Mouse (Mus musculus) right cerebral cortex, adult 2 months (tissue): ENCODE measurements around the gene Adipor2.
A peak's percentile ranks its signal among the peaks of the same experiment; 100 is the strongest.

Experiments used
- DNase-seq, 2 experiments: peaks; one replicate each; pipeline ENCODE4 v3.0.0; 2021 to 2022; ENCODE audit warnings: low spot score in 2 of 2

Gene Adipor2

GRCm38 (mm10) chr6:119313588-119314375, 103.7 kb downstream of the Adipor2 start:
- no peak for DNase-seq

GRCm38 (mm10) chr6:119313096-119313495, 104.4 kb downstream of the Adipor2 start:
- DNase-seq = no peak

- DNase-seq = no peak
Observed at GRCm38 (mm10) chr6:119312381-119312780, 105.1 kb downstream of the Adipor2 start.

- DNase-seq = peak; percentile 79 to 80
Observed at GRCm38 (mm10) chr6:119310176-119310575, 107.3 kb downstream of the Adipor2 start.

GRCm38 (mm10) chr6:119307867-119308413, 109.6 kb downstream of the Adipor2 start:
- DNase-seq = no peak

- no peak for DNase-seq
Observed at GRCm38 (mm10) chr6:119303331-119303730, 114.2 kb downstream of the Adipor2 start.
